Mouse (Mus musculus) embryonic facial prominence, embryonic 14.5 days (tissue): Measurements from ENCODE around the gene Mypn. TPM values are rescaled to one million over a fixed set of nuclear protein-coding genes. Genes with fewer than 3 reads are reported as not detected.

Experiments used
- ATAC-seq: fragments of 200-750 bp; cut with Nextera tagmentation; 2 replicates; pipeline ENCODE4 v1.8.0; 2017; ENCODE audit warnings: low read depth, moderate number of reproducible peaks, moderate TSS enrichment
- DNase-seq: peaks from one replicate; pipeline ENCODE4 v3.0.0-alpha.2; 2015; ENCODE audit warnings: low spot score
- H3K27ac ChIP-seq: fragments of 300-500 bp; sonication (generic); replicated peaks from 2 replicates; pipeline ENCODE4 v1.5.1; 2014; ENCODE audit warnings: low read depth, mild to moderate bottlenecking, low read length, moderate library complexity
- H3K27me3 ChIP-seq: fragments of 300-500 bp; sonication (generic); replicated peaks from 2 replicates; pipeline ENCODE4 v1.6.1; 2014; ENCODE audit warnings: low read length; ENCODE audit not compliant: control insufficient read depth, insufficient read depth
- H3K36me3 ChIP-seq: fragments of 300-500 bp; sonication (generic); 2 replicates; pipeline ENCODE4 v1.6.1; 2014; ENCODE audit warnings: low read length, mixed read lengths; ENCODE audit not compliant: control insufficient read depth, insufficient read depth
- H3K4me1 ChIP-seq: fragments of 300-500 bp; sonication (generic); 2 replicates; pipeline ENCODE4 v1.6.1; 2014; ENCODE audit warnings: antibody characterized with exemption, low read length; ENCODE audit not compliant: control insufficient read depth, insufficient read depth
- H3K4me2 ChIP-seq: fragments of 300-500 bp; sonication (generic); 2 replicates; pipeline ENCODE4 v1.6.1; 2014; ENCODE audit warnings: low read depth, mild to moderate bottlenecking, low read length, moderate library complexity, mixed read lengths
- H3K4me3 ChIP-seq: fragments of 300-500 bp; sonication (generic); 2 replicates; pipeline ENCODE4 v1.5.1; 2014; ENCODE audit warnings: low read depth, mild to moderate bottlenecking, low read length
- H3K9ac ChIP-seq: fragments of 300-500 bp; sonication (generic); 2 replicates; pipeline ENCODE4 v1.6.1; 2014; ENCODE audit warnings: low read depth, mild to moderate bottlenecking, low read length, moderate library complexity, mixed read lengths
- H3K9me3 ChIP-seq: fragments of 300-500 bp; sonication (generic); 2 replicates; pipeline ENCODE4 v1.6.1; 2016; ENCODE audit warnings: low read length; ENCODE audit not compliant: control insufficient read depth
- WGBS: fragments of 180-500 bp; shearing (Covaris S2); extraction: QIAGEN DNeasy Blood & Tissue Kit; methylation state at CpG from one replicate; pipeline ENCODE4 v1.1.7; 2014; 5-methylcytosine and 5-hydroxymethylcytosine counted together
- polyA plus RNA-seq: library from polyadenylated mRNA; unstranded; fragments of >200 nt; fragmentation: Nextera tagmentation; extraction: Ambion mirVana; gene quantifications from 2 replicates; pipeline ENCODE4 v1.2.1, GENCODE M21; 2014

The Mypn gene
- polyA plus RNA-seq, 1 experiment from 2014 or later, result 11.2 TPM

DNA sequence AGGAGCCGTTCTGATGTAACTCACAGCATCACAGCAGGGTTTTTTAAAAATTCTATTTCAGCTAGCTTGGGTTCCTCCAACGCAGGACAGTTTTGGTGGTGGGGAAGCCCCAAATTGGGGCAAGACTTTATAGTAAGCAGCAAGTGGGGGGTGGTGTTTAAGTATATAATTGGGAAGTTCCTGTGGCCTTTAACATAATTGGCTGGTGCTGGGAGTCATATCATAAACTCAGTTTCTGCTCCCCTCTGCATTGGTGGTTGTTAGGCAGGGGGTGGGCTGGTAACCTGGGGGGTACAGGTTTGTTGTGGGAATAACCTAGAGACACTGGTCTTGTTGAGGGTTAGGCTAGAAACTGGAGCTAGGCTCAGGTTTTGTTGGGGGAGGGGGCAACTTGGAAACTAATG, 37.1 kb upstream of the Mypn start:
- ATAC-seq (no peak), DNase-seq (no peak)
- no peak overlapping the region for H3K27ac ChIP-seq
- H3K9me3 ChIP-seq, result no peaks in the 10 kb centered on the region
- H3K27me3 ChIP-seq, result no peaks in the 10 kb centered on the region
- H3K9ac ChIP-seq, result no peak overlapping the region
- H3K4me3 ChIP-seq, result no peak overlapping the region
- H3K36me3 ChIP-seq, result peaks cover 3% of the 10 kb centered on the region; the same call in 1 of the 2 replicates
- peaks cover 6% of the 10 kb centered on the region for H3K4me1 ChIP-seq
- 66% methylated on average over 2 of the region's 2 CpGs for WGBS
- H3K4me2 ChIP-seq, result no peak overlapping the region

GRCm38 (mm10) chr10:63239848-63240247, 36.1 kb upstream of the Mypn start:
- ATAC-seq (no peak), DNase-seq (no peak)
- H3K4me2 ChIP-seq, result no peak overlapping the region
- 82% methylated on average over 2 of the region's 2 CpGs for WGBS
- no peak overlapping the region for H3K27ac ChIP-seq
- no peaks in the 10 kb centered on the region for H3K36me3 ChIP-seq
- H3K27me3 ChIP-seq, result no peaks in the 10 kb centered on the region
- no peaks in the 10 kb centered on the region for H3K9me3 ChIP-seq
- no peak overlapping the region for H3K9ac ChIP-seq
- peaks cover 6% of the 10 kb centered on the region for H3K4me1 ChIP-seq
- H3K4me3 ChIP-seq, result no peak overlapping the region

- no peaks in the 10 kb centered on the region for H3K27me3 ChIP-seq
- H3K9me3 ChIP-seq, result no peaks in the 10 kb centered on the region
- H3K4me1 ChIP-seq, result peaks cover 6% of the 10 kb centered on the region
- no peak overlapping the region for H3K4me2 ChIP-seq
- no peak overlapping the region for H3K27ac ChIP-seq
- no peaks in the 10 kb centered on the region for H3K36me3 ChIP-seq
- H3K9ac ChIP-seq, result no peak overlapping the region
- WGBS, result 77% methylated on average over 4 of the region's 4 CpGs
- DNase-seq (no peak), ATAC-seq (no peak)
- no peak overlapping the region for H3K4me3 ChIP-seq
These were observed 34.3 kb upstream of the Mypn start for GRCm38 (mm10) chr10:63238090-63238489.

DNA sequence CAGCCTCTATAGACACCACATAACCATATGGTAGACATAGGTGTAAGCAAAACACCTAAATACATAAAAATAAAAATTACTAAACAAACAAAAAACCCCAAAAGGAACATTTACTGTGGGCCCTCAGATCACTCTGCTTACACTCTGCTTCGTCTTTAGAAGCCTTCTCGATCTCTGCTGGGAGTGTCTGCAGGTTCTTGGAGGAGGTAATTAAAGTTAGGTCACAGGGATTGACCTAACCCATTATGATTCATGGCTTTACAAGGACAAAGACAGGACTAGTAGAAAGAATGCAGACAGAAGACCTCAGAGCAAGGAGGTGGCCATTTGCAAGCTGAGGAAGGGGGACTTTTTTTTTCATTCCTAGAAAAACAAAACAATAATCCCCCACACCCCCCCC, 33.5 kb upstream of the Mypn start:
- 67% methylated on average over 2 of the region's 2 CpGs for WGBS

DNA sequence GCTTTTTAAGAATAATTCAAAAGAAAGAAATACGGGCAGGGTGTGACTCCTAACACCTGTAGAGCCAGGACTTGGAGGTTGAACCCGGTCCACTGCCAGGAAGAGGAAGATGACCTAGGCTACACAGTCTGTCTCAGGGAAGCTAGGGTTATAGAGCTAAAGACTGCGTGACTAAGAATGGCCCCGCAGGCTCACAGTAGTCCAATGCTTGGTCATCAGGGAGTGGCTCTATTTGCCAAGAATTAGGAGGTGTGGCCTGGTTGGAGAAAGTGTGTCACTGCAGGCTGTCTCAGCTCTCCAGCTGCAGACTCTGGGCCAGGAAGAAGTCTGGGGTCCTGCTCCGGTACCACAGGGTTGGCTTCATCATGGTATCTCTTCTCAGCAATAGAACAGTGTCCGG, 32.9 kb upstream of the Mypn start:
- WGBS, result 94% methylated on average over 6 of the region's 6 CpGs
- Histone ChIP-seq H3K27me3 (no peaks in the 10 kb centered on the region), H3K27ac (no peak overlapping the region), H3K36me3 (no peaks in the 10 kb centered on the region), H3K9ac (no peak overlapping the region), H3K4me1 (no peaks in the 10 kb centered on the region), H3K4me2 (no peak overlapping the region), H3K4me3 (no peak overlapping the region), H3K9me3 (no peaks in the 10 kb centered on the region)
- DNase-seq, result no peak
- ATAC-seq, result no peak

More for the DNA sequence above, 33.5 kb upstream of the Mypn start:
- Histone ChIP-seq H3K27ac (no peak overlapping the region), H3K27me3 (no peaks in the 10 kb centered on the region), H3K9me3 (no peaks in the 10 kb centered on the region), H3K36me3 (no peaks in the 10 kb centered on the region), H3K4me1 (no peaks in the 10 kb centered on the region), H3K4me3 (no peak overlapping the region), H3K9ac (no peak overlapping the region), H3K4me2 (no peak overlapping the region)
- DNase-seq (no peak), ATAC-seq (no peak)

GRCm38 (mm10) chr10:63235889-63236288, 32.1 kb upstream of the Mypn start:
- Histone ChIP-seq H3K9ac (no peak overlapping the region), H3K4me3 (no peak overlapping the region), H3K9me3 (no peaks in the 10 kb centered on the region), H3K36me3 (no peaks in the 10 kb centered on the region), H3K4me1 (no peaks in the 10 kb centered on the region), H3K27ac (no peak overlapping the region), H3K27me3 (no peaks in the 10 kb centered on the region), H3K4me2 (no peak overlapping the region)
- 84% methylated on average over 8 of the region's 8 CpGs for WGBS
- ATAC-seq, result no peak
- no peak for DNase-seq

DNA sequence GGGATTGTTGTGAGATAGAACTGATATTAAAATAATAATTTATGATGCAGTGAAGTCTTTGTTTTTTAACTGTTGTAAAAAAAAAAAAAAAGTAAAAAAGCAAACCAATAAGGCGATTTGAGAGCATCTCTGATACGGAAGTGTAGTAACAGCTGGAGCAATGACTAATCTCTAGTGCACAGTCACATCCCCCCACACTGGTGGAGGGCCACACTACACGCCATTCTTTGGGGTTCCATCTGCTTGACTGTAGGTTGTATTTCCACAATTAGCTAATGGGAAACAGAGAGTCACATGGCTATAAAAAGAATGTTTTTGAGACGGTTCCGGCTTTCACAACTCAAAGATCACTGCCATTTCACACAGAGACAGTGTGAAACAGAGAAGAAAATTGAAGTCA, 30.4 kb upstream of the Mypn start:
- H3K27me3 ChIP-seq, result no peaks in the 10 kb centered on the region
- H3K4me3 ChIP-seq, result no peak overlapping the region
- H3K9me3 ChIP-seq, result no peaks in the 10 kb centered on the region
- no peak overlapping the region for H3K4me2 ChIP-seq
- no peak overlapping the region for H3K27ac ChIP-seq
- ATAC-seq (no peak), DNase-seq (no peak)
- 73% methylated on average over 5 of the region's 5 CpGs for WGBS
- no peaks in the 10 kb centered on the region for H3K36me3 ChIP-seq
- no peaks in the 10 kb centered on the region for H3K4me1 ChIP-seq
- no peak overlapping the region for H3K9ac ChIP-seq

DNA sequence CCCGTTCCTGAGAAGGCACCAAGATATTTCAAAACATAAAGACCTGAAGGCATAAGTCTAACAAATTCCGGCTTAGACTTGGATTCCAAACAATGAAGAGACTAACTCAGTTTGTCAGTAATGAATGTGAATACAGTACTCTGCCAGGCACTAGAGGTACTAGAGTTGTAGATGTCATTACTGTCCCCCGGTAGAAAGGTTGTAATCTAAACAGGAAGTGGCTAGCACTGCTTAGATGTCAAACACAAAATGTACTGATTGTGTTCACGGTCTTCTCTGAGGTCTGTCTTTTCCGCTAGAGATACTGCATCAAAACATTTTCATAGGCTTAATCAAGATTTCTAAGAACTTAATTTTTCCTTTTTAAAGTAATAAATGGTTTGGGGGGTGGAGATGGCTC, 27.9 kb upstream of the Mypn start:
- WGBS, result 63% methylated on average over 5 of the region's 5 CpGs
- ATAC-seq, result no peak
- DNase-seq, result no peak
- Histone ChIP-seq H3K9me3 (no peaks in the 10 kb centered on the region), H3K4me2 (no peak overlapping the region), H3K27me3 (no peaks in the 10 kb centered on the region), H3K4me3 (no peak overlapping the region), H3K36me3 (no peaks in the 10 kb centered on the region), H3K27ac (no peak overlapping the region), H3K4me1 (no peaks in the 10 kb centered on the region), H3K9ac (no peak overlapping the region)

GRCm38 (mm10) chr10:63230854-63231253, 27.1 kb upstream of the Mypn start:
- Histone ChIP-seq H3K9me3 (no peaks in the 10 kb centered on the region), H3K4me3 (no peak overlapping the region), H3K27me3 (no peaks in the 10 kb centered on the region), H3K4me2 (no peak overlapping the region), H3K27ac (no peak overlapping the region), H3K9ac (no peak overlapping the region), H3K36me3 (no peaks in the 10 kb centered on the region), H3K4me1 (no peaks in the 10 kb centered on the region)
- DNase-seq, result no peak
- no peak for ATAC-seq
- 28% methylated on average over 3 of the region's 5 CpGs for WGBS
